Mouse (Mus musculus) liver, embryonic 14.5 days (tissue): ENCODE measurements around the gene Casp4. TPM values are rescaled to one million over a fixed set of nuclear protein-coding genes. Genes with fewer than 3 reads are reported as not detected.

Experiments used
- ATAC-seq: fragments of 200-750 bp; cut with Nextera tagmentation; 2 replicates; pipeline ENCODE4 v1.8.0; 2017; ENCODE audit warnings: moderate number of reproducible peaks, mild to moderate bottlenecking, moderate library complexity; ENCODE audit not compliant: insufficient read depth
- DNase-seq, 3 experiments: peaks; one replicate each; pipeline ENCODE4 v3.0.0-alpha.2; 2012 to 2013; ENCODE audit warnings: low read depth in 3 of 3, low spot score in 3 of 3
- H3K27ac ChIP-seq: fragments of 300-500 bp; sonication (generic); 2 replicates; pipeline ENCODE4 v1.5.1; 2014; ENCODE audit warnings: moderate library complexity, mild to moderate bottlenecking, control low read depth, inconsistent platforms
- H3K27me3 ChIP-seq: fragments of 300-500 bp; sonication (generic); 2 replicates; pipeline ENCODE4 v1.6.1; 2014; ENCODE audit warnings: mild to moderate bottlenecking, low read length, moderate library complexity; ENCODE audit not compliant: control insufficient read depth, insufficient read depth
- H3K36me3 ChIP-seq: fragments of 300-500 bp; sonication (generic); replicated peaks from 2 replicates; pipeline ENCODE4 v1.6.1; 2014; ENCODE audit warnings: low read depth; ENCODE audit not compliant: control insufficient read depth, insufficient read depth
- H3K4me1 ChIP-seq, 2 experiments: fragments of 200-500 bp in 1 of 2; fragments of 300-500 bp in 1 of 2; sonication (generic) in 1 of 2; replicated peaks; 2 replicates each; pipeline ENCODE4 v1.6.1; 2012 to 2014; ENCODE audit warnings: antibody characterized with exemption in 1 of 2, inconsistent platforms in 1 of 2, low read length in 1 of 2; ENCODE audit not compliant: control insufficient read depth in 2 of 2, insufficient read depth in 2 of 2
- H3K4me2 ChIP-seq: fragments of 300-500 bp; sonication (generic); 2 replicates; pipeline ENCODE4 v1.6.1; 2014; ENCODE audit warnings: low read depth, mild to moderate bottlenecking, control low read depth, moderate library complexity
- H3K4me3 ChIP-seq, 2 experiments: fragments of 200-500 bp in 1 of 2; fragments of 300-500 bp in 1 of 2; sonication (generic) in 1 of 2; 2 replicates each; pipeline ENCODE4 v1.5.1; 2012 to 2014; ENCODE audit warnings: low read depth in 2 of 2, low read length in 2 of 2, mild to moderate bottlenecking in 2 of 2, control low read depth in 1 of 2, inconsistent platforms in 1 of 2, moderate library complexity in 1 of 2; ENCODE audit not compliant: insufficient read depth in 1 of 2
- H3K9ac ChIP-seq: fragments of 300-500 bp; sonication (generic); replicated peaks from 2 replicates; pipeline ENCODE4 v1.6.1; 2014; ENCODE audit warnings: mild to moderate bottlenecking, control low read depth, moderate library complexity
- H3K9me3 ChIP-seq: fragments of 300-500 bp; sonication (generic); 2 replicates; pipeline ENCODE4 v1.6.1; 2016; ENCODE audit warnings: low read length, mixed read lengths; ENCODE audit not compliant: control insufficient read depth
- CTCF ChIP-seq: IDR thresholded peaks from 2 replicates; pipeline ENCODE4 v1.5.1; 2016; ENCODE audit warnings: antibody characterized with exemption, low read depth, control low read depth
- EP300 ChIP-seq: IDR thresholded peaks from 2 replicates; pipeline ENCODE4 v1.6.1; 2016; ENCODE audit warnings: antibody characterized with exemption, low read depth
- WGBS: fragments of 180-500 bp; shearing (Covaris S2); extraction: QIAGEN DNeasy Blood & Tissue Kit; methylation state at CpG from one replicate; pipeline ENCODE4 v1.1.7; 2014; ENCODE audit not compliant: insufficient replicate concordance; 5-methylcytosine and 5-hydroxymethylcytosine counted together
- polyA plus RNA-seq, 2 experiments: library from polyadenylated mRNA; depleted of rRNA in 1 of 2; stranded (reverse) in 1 of 2; unstranded in 1 of 2; fragments of >200 nt; fragmentation: Nextera tagmentation in 1 of 2; extraction: Ambion mirVana in 1 of 2; gene quantifications; 2 replicates each; pipeline versions ENCODE4 v1.2.1 to v1.2.3; 2012 to 2014

Gene Casp4
- polyA plus RNA-seq, 2 experiments, result 0.70 to 0.81 TPM

DNA sequence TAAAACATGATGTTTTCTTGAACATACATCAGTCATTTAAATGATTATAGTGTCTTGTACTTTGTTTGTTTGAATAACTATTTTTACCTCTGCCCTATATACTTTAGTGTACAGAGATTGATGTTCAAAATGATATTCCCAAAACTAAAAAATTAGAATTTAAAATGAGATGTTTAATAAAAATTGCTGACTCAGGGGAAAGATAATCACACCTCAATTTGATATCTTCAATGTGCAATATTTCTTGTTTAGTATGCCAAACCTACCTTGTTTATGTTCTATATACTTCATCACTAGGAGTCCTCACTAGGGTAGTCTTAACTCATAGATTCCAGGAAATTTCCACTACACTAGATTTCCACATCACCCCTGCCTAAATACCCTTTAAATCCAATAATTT is 1.5 kb downstream of the Casp4 start:
- ATAC-seq, result no peak

DNA sequence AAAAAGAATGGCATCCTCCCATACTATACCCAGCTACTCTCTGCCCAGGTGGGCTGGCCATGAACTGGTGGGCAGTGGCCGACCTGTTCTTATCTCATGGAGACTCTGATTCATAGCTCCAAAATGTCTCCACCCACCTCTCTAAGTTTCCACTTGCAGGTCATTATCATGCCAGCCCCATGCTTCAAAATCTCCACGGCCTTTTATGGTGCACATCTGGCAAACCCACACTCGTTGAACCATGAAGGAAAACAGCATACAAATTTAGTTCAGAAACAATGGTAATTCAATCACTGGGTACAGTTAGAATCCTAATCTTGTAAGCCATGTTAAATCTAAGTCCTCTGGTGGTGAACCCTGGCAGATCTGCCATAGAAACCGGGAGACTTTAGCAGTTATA is 2.8 kb downstream of the Casp4 start:
- Histone ChIP-seq H3K4me1 (no peaks in the 10 kb centered on the region), H3K36me3 (no peaks in the 10 kb centered on the region), H3K27ac (no peak overlapping the region), H3K4me3 (no peak overlapping the region), H3K9ac (no peak overlapping the region), H3K4me2 (no peak overlapping the region), H3K9me3 (no peaks in the 10 kb centered on the region), H3K27me3 (no peaks in the 10 kb centered on the region)
- WGBS, result 51% methylated on average over 4 of the region's 4 CpGs
- ATAC-seq, result no peak
- DNase-seq, result no peak
- TF ChIP-seq CTCF (no peak), EP300 (no peak)

More for the DNA sequence above, 1.5 kb downstream of the Casp4 start:
- H3K27me3 ChIP-seq, result no peaks in the 10 kb centered on the region
- no peak overlapping the region for H3K4me2 ChIP-seq
- H3K9ac ChIP-seq, result no peak overlapping the region
- no peak overlapping the region for H3K4me3 ChIP-seq
- no peaks in the 10 kb centered on the region for H3K36me3 ChIP-seq
- no peaks in the 10 kb centered on the region for H3K9me3 ChIP-seq
- no peak overlapping the region for H3K27ac ChIP-seq
- no peak for TF ChIP-seq EP300
- no peak for TF ChIP-seq CTCF
- no peak for DNase-seq
- H3K4me1 ChIP-seq, result no peaks in the 10 kb centered on the region

DNA sequence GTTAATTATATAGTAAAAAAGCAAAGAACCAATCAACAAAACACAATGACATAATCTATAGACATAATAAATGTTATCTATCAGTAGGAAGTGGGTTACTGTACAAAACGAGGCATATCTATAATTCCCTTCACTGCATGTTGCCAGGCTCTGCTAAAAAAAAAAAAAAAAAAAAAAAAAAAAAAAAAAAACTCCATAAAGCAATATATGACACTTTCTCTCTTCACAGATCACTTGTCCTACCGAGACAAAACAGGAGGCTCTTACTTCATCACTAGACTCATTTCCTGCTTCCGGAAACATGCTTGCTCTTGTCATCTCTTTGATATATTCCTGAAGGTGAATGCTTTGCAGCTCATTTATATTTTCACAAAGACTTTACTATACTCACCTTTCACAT is 19.6 kb downstream of the Casp4 start:
- ATAC-seq, result no peak
- Histone ChIP-seq H3K4me3 (no peak overlapping the region), H3K4me1 (no peaks in the 10 kb centered on the region), H3K9ac (no peak overlapping the region), H3K9me3 (no peaks in the 10 kb centered on the region), H3K36me3 (no peaks in the 10 kb centered on the region), H3K27ac (no peak overlapping the region), H3K4me2 (no peak overlapping the region), H3K27me3 (no peaks in the 10 kb centered on the region)
- 34% methylated on average over 3 of the region's 3 CpGs for WGBS
- TF ChIP-seq EP300, result no peak
- TF ChIP-seq CTCF, result no peak
- DNase-seq, result no peak

DNA sequence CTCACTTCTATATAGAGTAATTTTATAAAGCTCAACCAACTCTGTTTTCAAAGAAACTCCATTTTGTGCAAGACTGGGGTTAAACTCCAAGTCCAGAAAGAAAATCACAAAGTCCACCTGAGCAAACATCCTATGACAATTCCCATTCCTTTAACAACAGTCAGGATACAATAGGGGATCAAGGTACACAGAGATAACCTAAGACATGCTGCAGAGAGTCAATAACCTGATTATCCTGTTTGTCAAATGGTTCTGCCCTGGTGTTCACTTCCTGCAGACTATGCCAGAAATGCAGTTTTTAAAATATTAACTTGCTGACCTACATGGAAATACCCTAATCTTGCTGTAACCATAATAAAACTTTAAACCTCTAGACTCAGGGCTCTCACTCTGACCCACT is 23.8 kb downstream of the Casp4 start:
- Histone ChIP-seq H3K4me1 (no peaks in the 10 kb centered on the region), H3K4me3 (no peak overlapping the region), H3K9ac (no peak overlapping the region), H3K4me2 (no peak overlapping the region), H3K27me3 (no peaks in the 10 kb centered on the region), H3K27ac (no peak overlapping the region), H3K9me3 (no peaks in the 10 kb centered on the region), H3K36me3 (no peaks in the 10 kb centered on the region)
- DNase-seq (no peak), ATAC-seq (no peak)
- TF ChIP-seq EP300, result no peak
- no peak for TF ChIP-seq CTCF

DNA sequence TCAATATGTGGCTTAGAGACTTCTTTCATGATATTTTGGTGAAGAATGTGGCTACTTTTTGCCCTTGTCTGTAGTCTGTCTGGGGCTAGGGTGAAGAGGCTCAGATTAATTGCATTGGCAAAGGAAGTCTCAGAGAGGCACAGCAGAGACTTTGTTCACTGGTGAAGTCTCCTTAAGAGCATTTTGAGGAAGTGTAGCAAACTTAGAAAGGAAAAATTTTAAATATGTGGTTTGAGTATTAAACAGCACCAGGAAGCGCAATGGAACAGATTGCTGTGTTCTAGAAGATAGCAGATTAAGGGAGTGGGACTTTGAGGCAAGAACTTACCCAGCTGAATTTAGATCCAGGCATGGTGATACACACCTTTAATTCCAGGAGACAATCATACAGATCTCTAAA is 24.8 kb downstream of the Casp4 start:
- ATAC-seq (no peak), DNase-seq (no peak)
- Histone ChIP-seq H3K27me3 (no peaks in the 10 kb centered on the region), H3K4me2 (no peak overlapping the region), H3K4me1 (no peaks in the 10 kb centered on the region), H3K27ac (no peak overlapping the region), H3K9ac (no peak overlapping the region), H3K4me3 (no peak overlapping the region), H3K36me3 (no peaks in the 10 kb centered on the region), H3K9me3 (no peaks in the 10 kb centered on the region)
- TF ChIP-seq CTCF (no peak), EP300 (no peak)
- WGBS, result 59% methylated on average over 1 of the region's 1 CpGs

DNA sequence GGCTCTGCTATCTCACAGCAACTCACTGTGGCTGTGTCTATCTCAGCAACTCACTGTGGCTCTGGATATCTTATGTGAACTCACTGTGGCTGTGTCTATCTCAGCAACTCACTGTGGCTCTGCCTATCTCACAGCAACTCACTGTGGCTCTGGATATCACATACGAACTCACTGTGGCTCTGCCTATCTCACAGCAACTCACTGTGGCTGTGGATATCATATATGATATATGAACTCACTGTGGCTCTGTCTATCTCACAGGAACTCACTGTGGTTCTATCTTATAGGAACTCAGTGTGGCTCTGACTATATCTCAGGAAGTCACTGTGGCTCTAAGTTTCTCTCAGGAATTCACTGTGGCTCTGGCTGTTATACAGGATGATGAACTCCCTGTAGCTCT is 34.5 kb downstream of the Casp4 start:
- Histone ChIP-seq H3K9me3 (no peaks in the 10 kb centered on the region), H3K4me1 (no peaks in the 10 kb centered on the region), H3K36me3 (no peaks in the 10 kb centered on the region), H3K9ac (no peak overlapping the region), H3K27me3 (no peaks in the 10 kb centered on the region), H3K4me3 (no peak overlapping the region), H3K27ac (no peak overlapping the region), H3K4me2 (no peak overlapping the region)
- ATAC-seq (no peak), DNase-seq (no peak)
- WGBS, result 31% methylated on average over 1 of the region's 1 CpGs
- no peak for TF ChIP-seq EP300
- TF ChIP-seq CTCF, result no peak
